Mouse (Mus musculus) thymus, postnatal 25 days (tissue): ENCODE results near the gene Trappc4.
"Not testable (repeated sequence)": the region's sequence is repeated elsewhere in the genome, so short reads cannot be mapped to it uniquely, and the experiment has no call there.

Experiments
- DNase-seq: peaks from one replicate; pipeline ENCODE4 v3.0.0; 2022

Gene Trappc4

DNA sequence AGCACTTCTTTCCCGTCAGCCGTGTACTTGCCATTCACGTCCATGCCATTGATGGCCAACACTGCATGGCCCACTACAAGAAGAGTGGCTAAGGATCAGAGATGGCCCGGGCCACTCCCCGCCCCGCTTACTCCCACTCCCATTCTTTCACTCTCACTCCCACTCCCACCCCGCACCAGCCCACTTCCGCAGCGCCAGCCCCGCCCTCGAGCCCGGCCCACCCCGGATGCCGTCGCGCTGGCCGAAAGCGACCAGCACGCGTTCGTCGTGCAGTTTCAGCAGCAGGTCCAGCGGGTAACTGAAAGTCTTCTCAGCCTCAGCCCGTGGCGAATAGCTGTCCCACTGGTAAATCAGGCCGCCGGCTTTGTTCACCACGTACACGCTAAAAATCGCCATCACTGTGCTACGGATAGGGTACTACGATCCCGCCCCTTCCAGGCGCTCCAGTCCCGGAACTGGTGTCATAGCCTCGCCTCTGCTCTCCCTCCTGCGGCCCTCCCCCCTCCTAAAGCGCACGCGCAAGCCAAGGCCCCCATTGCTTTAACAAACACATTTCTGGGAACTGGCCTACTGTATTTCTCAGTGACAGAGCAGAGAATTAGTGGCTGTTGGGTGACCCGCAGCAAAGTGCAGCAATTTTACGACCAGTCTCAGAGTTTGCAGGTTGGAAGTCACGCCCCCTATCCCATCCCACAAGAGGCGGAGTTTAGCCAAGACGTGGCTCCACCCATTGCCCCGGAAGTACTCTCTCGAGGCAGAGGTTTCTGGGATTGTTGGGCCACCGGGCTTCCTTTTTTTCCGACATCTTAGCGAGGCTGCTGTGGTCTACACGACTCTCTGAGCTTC is at the start of gene Trappc4, which contains the start of gene Rps25:
Trappc4 (minus strand) TSS at position 695 of the 846 bp plus-strand sequence.
Rps25 (plus strand) TSS at position 234 of the 846 bp plus-strand sequence.
- peak; percentile 94 for DNase-seq

DNA sequence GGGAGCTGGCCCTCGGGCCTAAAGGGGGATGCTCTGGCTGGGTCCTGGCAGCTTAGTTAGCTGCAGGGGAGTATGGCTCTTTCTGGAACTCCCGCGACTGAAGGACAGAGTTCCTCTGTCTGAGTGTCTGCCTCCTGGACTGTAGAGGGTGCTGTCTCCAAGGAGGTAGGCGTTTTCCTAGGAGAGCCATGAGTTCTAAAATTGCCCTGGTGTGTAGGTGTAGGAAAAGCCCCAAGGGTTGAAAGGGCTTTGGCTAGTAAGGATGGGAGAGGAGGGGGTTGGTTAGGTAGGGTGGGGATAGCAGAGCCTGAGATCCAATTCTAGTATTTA is 47.5 kb upstream of the Trappc4 start, which contains the start of gene Upk2:
Upk2 (minus strand) TSS at position 86 of the 330 bp plus-strand sequence.
- DNase-seq: no peak

DNA sequence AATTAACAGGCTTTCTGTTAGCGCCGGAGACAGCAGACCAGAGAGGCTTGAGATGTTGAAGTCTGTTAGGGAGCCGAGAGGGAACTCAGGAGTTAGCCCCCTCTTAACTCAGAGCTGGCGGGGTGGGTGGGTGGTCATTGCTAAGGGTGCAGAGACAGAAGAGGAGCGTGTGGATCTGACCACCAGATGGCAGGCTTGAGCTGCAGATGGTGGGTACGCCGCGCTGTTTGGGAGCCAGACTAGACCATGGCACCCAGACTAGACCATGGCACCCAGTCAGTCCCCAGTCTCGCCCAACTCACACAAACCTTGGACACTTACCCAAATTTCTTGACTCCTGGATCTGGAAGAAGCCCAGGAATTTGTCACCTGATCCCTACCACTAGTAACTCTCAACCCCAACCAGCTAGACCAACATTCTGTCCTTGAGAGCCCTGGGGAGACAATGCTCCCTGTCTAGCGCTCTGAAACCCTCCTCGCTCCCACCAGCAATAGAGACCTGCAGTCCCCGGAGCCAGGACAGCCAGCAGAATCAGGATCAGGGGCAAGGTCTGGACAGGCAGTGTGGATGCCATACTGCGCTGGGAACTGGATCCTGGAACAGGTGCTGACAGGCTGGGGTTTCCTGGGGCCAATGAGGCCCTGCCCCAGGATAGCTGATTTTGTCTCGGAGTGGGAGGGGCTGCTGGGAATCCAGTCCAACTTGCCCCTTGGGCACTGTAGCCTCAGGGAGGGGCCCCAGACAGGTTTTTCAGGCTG is 46.9 kb upstream of the Trappc4 start:
- DNase-seq: peak; percentile 86

DNA sequence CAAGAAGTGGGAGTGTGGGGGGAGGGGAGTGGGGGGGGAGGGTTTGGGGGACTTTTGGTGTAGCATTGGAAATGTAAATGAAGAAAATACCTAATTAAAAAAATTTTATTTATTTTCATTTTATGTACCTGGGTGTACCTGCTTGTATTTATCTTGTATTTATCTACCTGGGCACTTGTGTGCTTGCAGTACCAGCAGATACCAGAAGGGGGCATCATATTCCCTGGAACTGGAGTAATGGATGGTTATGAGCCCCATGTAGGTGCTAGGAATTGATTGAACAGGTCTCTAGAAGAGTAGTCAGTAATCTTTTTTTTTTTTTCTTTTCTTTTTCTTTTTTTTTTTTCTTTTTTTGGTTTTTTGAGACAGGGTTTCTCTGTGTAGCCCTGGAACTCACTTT is 43.0 kb upstream of the Trappc4 start:
- peak; percentile 40 for DNase-seq

DNA sequence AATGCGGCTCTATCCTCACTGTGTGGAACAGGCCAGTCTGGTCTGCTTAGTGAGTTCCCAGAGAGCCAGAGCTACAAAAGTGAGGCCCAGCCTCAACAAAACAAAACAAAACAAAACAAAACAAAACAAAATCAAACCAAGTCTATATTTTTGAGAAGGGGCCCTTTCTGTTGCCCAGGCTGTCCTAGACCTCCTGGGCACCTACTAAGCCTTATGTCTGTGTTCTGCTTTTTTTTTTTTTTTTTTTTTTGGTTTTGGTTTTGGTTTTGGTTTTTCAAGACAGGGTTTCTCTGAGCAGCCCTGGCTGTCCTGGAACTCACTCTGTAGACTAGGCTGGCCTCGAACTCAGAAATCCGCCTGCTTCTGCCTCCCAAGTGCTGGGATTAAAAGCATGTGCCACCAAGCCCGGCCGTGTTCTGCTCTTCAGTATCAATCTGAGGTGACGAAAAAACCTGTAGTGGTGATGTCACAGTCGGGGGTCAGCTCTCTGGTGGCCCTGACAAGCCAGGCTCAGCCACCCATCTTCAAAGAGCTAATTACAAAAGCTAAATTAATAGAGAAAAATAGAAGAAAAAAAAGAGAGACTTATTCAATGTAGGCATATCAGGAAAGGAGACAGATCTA is 37.1 kb upstream of the Trappc4 start:
- not testable (repeated sequence) for DNase-seq

DNA sequence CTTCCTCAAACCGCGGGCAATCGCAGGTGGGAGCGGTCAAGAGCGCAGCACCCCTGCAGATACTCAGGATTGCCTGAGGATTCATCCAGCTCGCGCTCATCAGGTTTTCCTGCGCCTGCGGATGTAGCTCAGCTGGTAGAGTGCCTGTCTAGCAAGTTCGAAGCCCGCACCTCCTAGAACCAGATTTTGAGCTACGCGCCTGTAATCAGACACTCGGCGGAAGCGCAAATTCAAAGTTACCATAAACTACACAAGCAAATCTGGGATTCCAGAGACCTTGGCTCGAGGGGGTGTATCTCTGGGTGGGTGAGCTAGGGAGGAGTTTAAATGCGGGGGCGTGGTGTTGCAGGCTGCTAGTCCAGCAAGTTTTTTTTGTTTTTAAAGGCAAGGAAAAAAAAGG is 33.6 kb upstream of the Trappc4 start, which contains the start of gene Foxr1:
Foxr1 (minus strand) TSS at position 176 of the 400 bp plus-strand sequence.
- DNase-seq: no peak

DNA sequence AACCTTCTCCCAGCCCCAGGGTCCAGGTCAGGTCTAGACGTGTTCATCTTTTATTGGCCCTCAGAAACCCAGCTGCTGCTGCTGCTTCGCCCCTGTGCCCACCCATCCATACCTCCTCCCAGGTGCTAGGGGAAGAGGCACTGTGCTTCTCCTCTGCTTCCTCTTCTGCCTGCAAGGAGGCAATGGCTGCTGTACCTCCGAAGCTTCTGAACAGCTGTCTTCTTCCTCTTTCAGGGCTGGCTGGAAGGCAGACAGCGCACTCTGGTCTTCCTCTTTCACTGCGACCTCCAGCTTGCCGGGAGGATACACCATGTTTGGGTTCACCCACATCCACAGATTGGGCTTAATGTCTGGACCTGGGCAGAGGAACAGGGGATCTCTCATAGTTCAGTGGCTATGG is 28.3 kb upstream of the Trappc4 start:
- DNase-seq: peak; percentile 15

DNA sequence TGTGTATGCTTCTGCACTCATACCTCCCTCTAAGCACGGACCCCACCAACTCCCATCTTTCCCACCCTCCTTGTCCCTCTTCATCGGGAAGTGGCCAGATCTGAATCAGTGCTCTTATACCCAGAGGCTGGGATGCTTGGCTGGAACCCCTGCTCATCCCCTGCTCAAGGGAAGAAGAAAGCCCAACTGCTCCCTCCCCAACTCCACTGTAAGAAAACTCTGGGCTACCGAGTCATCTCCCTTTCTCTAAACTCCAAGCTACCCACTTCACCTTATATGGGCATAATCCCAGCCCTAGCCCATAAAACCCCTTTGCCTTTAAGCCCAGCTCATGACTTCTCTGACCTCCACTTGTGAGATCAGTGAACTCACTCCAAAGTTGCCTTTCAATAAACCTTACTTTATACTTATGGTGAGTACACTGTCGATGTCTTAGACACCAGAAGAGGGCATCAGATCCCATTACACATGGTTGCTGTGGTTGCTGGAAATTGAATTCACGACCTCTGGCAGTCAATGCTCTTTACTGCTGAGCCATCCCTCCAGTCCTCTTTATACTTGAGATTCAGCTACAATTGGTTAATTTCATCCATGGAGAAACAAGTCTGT is 25.3 kb upstream of the Trappc4 start:
- DNase-seq: no peak

DNA sequence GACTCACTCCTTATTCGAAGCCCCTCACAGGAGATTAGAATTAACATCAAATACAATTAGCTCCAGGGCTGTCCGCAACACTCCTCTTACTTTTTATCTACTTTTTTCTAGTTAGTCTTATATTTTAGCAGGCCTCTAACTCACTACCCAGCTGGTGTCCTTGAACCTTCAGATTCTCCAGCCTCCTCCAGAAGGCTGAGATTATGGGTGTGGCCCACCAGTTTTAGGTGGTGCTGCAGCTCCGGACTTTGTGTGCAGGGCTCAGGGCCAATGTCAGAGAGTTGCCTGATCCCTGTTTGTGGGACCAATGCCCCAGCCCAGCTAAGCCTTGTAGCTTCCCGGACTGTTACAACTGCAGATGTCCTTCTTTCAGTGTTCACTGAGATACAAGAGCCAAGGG is 16.2 kb upstream of the Trappc4 start:
- no peak for DNase-seq

DNA sequence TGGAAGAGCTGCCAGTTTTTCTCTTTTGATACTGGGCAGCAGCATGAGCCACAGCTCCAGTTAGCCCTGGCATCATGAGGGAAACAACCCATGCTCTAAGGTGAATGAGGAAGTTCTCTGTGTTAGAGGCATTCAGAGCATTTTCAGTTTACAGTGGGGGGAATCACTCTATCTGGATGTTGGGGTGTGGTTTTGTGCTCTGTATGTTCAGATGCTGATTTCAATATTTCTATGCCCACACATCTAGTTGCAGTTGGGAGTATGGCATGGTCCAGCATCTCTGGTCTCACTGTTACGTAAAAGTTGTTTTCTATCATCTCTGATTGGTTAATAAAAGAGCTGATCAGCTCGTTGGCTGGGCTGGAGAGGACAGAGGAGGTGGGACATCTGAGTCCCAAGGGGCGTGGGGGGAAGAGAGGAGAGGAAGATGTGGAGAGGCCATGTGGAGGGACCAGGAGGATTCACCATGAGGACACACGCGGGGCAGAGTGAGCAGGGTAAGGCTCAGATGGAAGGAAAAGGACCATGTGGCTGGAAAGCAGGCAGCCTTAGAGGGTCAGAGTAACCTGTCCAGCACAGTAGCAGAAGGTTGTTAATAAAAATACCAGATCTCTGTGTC is 13.0 kb upstream of the Trappc4 start:
- DNase-seq: no peak

DNA sequence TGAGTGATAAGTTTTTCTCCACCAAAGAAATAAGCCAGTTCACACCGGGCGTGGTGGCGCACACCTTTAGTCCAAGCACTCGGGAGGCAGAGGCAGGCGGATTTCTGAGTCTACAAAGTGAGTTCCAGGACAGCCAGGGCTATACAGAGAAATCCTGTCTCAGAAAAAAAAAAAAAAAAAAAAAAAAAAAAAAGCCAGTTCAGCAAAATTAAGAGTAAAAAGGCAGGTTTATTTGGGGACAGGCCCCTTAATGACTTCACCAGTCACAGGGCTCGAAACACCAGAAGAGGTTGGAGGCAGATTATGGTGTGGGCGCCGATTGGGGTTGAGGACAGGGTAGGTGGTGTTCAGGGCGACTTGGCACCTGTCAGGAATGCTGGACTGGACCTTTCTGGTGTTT is 12.3 kb upstream of the Trappc4 start:
- not testable (repeated sequence) for DNase-seq

DNA sequence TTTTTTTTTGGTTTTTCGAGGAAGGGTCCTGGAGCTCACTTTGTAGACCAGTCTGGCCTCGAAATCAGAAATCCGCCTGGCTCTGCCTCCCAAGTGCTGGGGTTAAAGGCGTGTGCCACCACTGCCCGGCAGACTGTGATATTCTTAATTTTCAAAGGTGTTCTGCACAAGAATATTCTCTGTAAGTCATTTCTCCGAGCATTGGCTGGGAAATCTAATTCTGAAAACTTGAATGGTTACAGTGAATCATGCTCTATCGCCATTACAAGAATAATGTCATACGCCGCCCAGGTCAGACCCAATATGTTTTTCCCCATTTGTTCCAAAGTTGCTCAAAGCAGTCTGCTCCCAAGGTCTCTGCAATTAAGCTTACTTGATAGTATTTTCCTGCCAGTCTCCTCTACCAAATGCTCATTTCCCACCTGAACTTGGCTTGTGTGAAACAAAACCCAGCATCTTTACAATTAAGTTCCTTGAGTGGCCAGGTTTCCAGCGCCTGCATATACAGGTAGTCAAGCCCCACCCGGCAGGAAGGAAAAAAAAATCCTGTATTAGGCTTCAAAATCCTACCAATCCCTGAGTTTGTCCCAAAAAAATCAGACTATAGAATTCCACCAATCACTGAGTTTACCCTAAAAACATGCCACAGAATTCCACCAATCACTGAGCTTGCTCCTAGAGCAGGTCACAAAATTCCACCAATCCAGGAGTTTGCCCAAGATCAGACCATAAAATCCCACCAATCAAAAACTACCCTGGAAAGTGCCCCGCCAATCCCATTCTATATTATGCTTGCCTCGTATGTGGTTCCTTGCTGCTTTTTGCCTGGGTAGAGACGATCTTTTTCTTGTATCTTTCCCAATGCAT is 11.4 kb upstream of the Trappc4 start, which contains the start of gene Ccdc84:
Ccdc84 (minus strand) TSS at position 51 of the 867 bp plus-strand sequence.
- DNase-seq: no peak

DNA sequence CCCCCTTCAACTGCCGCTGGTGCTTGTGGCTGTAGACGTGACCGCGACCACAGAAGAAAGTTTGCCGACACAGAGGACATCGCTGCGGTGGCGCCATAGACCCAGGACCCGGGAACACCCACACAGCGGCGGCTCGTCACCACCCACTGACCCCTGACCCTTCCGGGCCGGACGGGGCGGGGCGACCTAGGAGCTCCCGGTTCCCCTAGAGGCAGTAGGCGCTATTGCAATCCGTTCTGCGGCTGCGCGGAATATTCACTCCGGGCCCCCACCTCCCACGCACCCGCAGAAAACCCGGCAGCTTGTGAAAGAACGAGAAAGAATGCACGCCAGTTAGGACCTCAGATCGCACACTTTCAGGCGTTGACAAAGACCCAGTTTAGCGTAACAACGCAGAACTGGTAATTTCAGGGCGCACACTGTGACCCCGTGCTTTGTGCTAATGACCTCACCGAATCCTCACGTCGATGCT is 10.5 kb upstream of the Trappc4 start:
- peak; percentile 92 for DNase-seq

DNA sequence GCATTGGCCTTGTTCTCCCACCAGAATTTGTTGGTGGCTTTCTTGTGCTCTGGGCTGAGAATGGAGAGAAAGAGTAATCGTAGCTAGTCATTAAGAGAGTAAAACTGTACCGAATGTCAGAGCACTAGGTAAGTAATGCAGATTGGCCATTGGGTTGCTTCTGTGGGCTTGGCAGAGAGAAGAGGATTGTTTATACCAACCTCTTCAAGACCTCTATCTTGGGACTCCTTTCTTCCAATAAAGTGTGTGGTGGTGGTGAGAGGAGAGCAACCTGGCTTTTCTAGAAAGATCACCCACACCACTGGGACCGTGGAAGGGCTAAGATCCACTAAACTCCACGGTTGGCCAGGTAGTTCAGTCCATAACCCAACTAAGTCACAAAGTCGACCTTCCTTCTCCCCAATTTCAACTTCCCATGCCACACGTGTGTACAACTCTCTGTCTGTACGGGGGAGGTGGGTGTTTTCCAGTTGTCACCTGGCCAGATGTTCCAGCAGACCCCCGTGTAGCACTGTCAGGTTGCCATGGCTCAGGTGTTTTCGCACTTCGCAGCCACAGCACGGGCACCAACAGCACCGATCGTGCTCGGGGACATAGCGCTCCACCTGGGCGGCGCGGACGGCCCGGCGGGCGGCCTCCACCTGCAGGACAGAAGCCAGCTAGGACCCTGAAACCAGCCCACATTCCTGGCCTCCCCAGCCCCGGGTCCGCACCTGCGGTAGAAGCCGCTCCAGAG is 9.9 kb upstream of the Trappc4 start:
- DNase-seq: no peak

DNA sequence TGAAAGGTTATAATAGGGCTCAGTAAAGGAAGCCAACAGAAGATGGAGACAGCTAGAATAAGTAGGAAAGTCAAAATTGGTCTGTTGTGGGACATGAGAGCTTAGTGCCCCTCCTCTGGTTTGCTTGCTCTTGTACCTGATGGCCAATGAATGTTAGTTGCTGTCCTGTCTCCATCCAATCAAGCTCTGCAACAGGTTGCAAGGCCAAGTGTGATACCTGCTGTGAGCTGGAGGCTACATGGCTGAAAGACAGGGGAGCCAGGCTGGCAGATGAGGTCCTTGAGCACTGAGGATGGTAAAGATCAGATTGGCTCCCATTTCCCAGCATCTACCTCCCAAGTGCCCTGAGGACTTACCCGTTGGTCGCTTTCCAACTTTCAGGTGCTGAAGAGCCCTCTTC is 5.4 kb upstream of the Trappc4 start:
- DNase-seq: no peak

DNA sequence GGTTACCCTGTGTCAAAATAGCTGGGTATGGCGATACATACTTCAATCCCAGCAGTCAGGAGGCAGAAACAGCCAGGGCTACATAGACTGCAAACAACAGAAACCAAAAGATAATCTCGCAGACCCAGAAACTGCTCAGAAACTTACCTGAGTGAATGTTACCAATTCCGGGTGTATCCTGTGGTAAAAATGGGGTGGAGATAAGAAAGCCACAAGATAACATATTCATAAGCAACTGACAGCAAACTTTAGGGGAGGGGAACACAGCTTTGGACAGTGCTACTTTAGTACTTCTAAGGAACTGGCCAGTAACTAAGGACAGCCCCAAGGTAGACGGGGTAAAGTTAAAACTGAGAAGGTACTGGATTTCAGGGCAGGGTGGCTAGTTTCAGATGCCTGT is 4.9 kb upstream of the Trappc4 start:
- no peak for DNase-seq

DNA sequence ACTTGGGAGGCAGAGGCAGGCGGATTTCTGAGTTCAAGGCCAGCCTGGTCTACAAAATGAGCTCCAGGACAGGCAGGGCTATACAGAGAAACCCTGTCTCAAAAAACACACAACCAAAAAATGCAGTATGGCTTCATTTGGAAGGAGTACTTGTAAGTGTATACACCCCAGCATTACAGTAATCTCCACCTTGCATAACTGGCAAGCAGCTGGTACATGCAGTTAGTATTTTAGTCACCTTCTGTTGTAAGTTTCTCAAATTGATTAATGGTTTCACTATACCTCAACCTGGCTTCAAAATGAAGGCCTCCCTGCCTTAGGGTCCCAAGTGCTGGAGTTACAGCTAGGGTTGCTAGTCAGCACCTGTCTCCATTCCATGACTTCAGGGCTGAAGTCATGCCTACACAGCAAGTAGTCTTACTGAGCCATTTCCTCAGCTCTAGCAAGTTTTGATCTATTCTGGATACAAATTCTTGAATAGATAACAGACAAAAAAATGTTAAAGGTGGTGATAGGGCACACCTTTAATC is 4.3 kb upstream of the Trappc4 start:
- DNase-seq: no peak

DNA sequence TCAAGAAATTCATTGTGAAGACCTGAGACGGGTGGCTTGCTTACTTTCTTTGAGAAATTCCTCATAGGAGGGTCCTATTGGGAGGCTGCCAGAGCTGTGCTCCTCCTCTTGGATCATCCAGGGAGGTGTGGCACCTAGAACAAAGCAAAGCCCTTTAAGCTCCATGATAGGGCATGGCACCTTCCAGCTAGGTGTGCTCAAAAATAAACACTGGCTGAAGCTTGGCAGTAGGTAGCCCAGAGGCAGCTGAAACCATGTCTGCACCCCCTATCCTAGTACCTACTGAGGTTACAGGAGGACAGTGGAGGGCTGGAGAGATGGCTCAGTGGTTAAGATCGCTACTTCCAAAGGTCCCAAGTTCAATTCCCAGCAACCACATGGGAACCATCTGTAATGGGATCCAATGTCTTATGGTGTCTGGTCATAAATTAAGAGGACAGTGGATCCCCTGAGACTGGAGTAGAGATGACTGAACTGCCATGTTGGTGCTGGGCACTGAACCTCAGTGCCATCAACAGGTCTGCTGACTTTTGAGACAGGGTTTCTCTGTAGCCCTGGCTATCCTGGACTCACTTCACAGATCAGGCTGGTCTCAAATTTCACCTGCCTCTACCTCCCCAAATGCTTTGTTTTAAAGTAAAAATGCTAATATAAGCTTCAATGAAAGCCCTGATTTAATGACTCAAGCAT is 3.4 kb upstream of the Trappc4 start:
- no peak for DNase-seq

DNA sequence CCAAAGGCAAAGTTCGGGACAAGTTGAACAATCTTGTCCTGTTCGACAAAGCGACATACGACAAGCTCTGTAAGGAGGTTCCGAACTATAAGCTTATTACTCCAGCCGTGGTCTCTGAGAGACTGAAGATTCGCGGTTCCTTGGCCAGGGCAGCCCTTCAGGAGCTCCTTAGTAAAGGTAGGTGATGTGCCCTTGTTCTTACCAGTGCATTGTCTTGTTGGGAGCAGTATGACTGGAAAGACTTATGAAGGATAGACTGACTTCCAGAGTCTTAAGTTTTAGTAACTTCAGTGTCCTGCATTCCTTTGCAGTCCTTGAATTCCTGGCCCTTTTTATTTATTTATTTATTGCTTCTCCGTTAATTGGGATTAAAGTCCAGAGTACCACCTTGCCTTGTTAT is 1.3 kb upstream of the Trappc4 start:
- DNase-seq: not testable (repeated sequence)

DNA sequence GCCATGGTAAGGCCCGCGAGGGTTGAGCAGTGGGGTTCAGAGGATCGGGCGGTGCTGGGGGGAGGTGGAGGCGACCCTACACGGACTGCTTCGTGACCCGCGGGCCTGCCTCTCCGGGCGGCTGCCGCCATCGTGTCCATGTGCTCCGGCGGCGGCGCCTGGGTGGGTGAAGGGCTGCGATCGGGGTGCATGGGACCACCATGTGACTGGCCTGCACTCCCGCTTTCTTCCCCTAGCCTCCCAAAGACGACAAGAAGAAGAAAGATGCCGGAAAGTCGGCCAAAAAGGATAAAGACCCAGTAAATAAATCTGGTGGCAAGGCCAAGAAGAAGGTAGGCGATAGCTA is 325 bp upstream of the Trappc4 start:
- no peak for DNase-seq
